Mouse (Mus musculus) stomach, embryonic 14.5 days (tissue): Measurements from ENCODE around the gene Trem3. TPM values are rescaled to one million over a fixed set of nuclear protein-coding genes. Genes with fewer than 3 reads are reported as not detected.

Source experiments
- ATAC-seq: fragments of 200-750 bp; cut with Nextera tagmentation; 2 replicates; pipeline ENCODE4 v1.8.0; 2017; ENCODE audit warnings: low read depth, moderate TSS enrichment; ENCODE audit not compliant: insufficient number of reproducible peaks, insufficient read depth, low FRiP score
- H3K27ac ChIP-seq: fragments of 300-500 bp; sonication (generic); 2 replicates; pipeline ENCODE4 v1.5.1; 2014; ENCODE audit warnings: mild to moderate bottlenecking, low read length, moderate library complexity, mixed read lengths
- H3K27me3 ChIP-seq: fragments of 300-500 bp; sonication (generic); 2 replicates; pipeline ENCODE4 v1.6.1; 2014; ENCODE audit warnings: low read length, control low read depth, mixed read lengths; ENCODE audit not compliant: control insufficient read depth, insufficient read depth
- H3K36me3 ChIP-seq: fragments of 300-500 bp; sonication (generic); 2 replicates; pipeline ENCODE4 v1.6.1; 2014; ENCODE audit warnings: mild to moderate bottlenecking, control low read depth, low read length, moderate library complexity, mixed read lengths; ENCODE audit not compliant: control insufficient read depth, insufficient read depth
- H3K4me1 ChIP-seq: fragments of 300-500 bp; sonication (generic); 2 replicates; pipeline ENCODE4 v1.6.1; 2014; ENCODE audit warnings: low read length, control low read depth, mixed read lengths; ENCODE audit not compliant: control insufficient read depth, insufficient read depth
- H3K4me2 ChIP-seq: fragments of 300-500 bp; sonication (generic); replicated peaks from 2 replicates; pipeline ENCODE4 v1.6.1; 2014; ENCODE audit warnings: low read depth, low read length, control low read depth
- H3K4me3 ChIP-seq: fragments of 300-500 bp; sonication (generic); 2 replicates; pipeline ENCODE4 v1.5.1; 2014; ENCODE audit warnings: low read depth, low read length, control low read depth
- H3K9ac ChIP-seq: fragments of 300-500 bp; sonication (generic); replicated peaks from 2 replicates; pipeline ENCODE4 v1.6.1; 2014; ENCODE audit warnings: low read depth, mild to moderate bottlenecking, control low read depth, low read length, moderate library complexity, mixed read lengths
- H3K9me3 ChIP-seq: fragments of 300-500 bp; sonication (generic); 2 replicates; pipeline ENCODE4 v1.6.1; 2016; ENCODE audit warnings: low read depth, low read length, control low read depth; ENCODE audit not compliant: control insufficient read depth
- WGBS: fragments of 180-500 bp; shearing (Covaris S2); extraction: QIAGEN DNeasy Blood & Tissue Kit; methylation state at CpG from one replicate; pipeline ENCODE4 v1.1.7; 2014; 5-methylcytosine and 5-hydroxymethylcytosine counted together
- polyA plus RNA-seq: library from polyadenylated mRNA; unstranded; fragments of >200 nt; fragmentation: Nextera tagmentation; extraction: Ambion mirVana; gene quantifications from 2 replicates; pipeline ENCODE4 v1.2.1, GENCODE M21; 2014

The Trem3 gene
- polyA plus RNA-seq: not detected in 2 replicates

DNA sequence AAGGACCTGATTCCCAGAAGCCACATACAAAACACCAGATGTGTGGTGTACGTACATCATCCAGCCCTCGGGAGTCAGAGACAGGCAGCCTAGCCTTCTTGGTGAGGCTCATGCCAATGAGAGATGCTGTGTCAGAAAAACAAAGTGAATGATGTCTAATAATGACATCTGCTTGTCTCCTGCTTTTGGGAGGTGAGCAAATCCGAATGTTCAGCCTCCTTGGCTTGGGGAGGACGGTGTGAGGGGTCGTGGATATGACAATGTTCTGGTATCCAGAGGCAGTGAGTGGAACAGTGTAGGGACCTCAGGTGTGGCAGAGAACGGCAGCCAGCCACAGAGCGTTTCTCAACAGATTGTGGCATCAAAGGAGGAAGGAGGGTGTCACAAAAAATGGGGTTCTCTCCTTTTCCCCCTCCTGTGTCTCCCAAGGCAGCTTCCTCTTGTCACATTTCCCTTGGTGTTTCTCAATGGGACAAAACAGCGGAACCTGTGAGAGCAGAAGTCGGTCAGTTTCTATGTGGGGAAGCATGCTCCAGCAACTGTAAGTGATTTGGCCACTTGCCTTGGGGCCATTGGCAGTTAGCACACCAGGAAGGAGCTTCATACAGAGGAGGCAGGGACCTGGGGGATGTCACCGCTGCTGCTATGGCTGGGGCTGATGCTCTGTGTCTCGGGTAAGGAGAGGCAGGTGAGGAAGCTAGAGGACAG is at the start of gene Trem3:
Gene Trem3, plus strand, starts transcription at position 557 of the 708 bp plus-strand sequence.
- Histone ChIP-seq H3K4me2 (no peak within 1 kb of the TSS), H3K9ac (no peak within 1 kb of the TSS), H3K36me3 (no peaks in the 10 kb centered on the region), H3K4me3 (no peak within 1 kb of the TSS), H3K4me1 (no peaks in the 10 kb centered on the region), H3K9me3 (no peaks in the 10 kb centered on the region), H3K27ac (no peak within 1 kb of the TSS), H3K27me3 (no peaks in the 10 kb centered on the region)
- no peak for ATAC-seq
- WGBS: 79% methylated on average over 11 of the region's 11 CpGs

DNA sequence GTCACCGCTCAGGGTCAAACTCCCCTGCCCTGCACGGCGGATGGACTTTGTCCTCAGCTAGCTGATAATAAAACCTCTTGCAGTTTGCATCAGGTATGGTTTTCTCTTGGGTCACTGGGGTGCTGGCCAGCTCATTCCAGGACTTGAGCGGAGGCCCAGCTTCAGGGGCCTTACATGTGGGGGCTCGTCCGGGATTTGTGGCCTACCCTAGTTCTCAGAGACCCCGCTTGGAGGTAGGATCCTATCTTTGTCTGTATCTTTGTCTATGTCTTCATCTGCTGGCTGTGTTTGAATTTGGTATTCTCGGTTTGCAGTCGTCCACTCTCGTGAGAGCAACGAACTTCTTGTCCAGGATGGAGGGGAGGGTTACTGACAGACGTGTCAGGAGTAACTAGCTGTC is 44.5 kb upstream of the Trem3 start:
- H3K4me1 ChIP-seq: no peaks in the 10 kb centered on the region
- H3K36me3 ChIP-seq: no peaks in the 10 kb centered on the region
- no peak overlapping the region for H3K27ac ChIP-seq
- H3K9me3 ChIP-seq: peaks cover 10% of the 10 kb centered on the region; the same call in 1 of the 2 replicates
- no peak overlapping the region for H3K4me3 ChIP-seq
- no peak overlapping the region for H3K4me2 ChIP-seq
- no peak for ATAC-seq
- H3K9ac ChIP-seq: no peak overlapping the region
- 94% methylated on average over 12 of the region's 12 CpGs for WGBS
- H3K27me3 ChIP-seq: no peaks in the 10 kb centered on the region

DNA sequence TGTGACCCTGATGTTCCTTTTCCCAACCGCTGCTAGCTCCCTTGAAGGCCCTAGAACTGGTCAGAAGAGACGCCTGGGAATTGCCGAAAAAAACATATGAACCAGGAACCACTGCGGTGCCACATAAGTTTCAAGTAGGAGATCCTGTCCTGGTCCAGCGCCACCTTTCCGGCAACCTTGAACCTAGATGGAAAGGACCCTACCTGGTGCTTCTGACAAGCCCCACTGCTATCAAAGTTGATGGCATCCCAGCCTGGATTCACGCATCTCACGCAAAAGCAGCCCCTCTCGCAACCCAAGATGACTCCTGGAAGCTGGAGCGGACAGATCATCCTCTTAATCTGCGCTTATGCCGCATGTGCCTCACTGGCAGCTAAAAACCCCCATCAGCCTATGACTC is 35.0 kb upstream of the Trem3 start:
- 97% methylated on average over 12 of the region's 12 CpGs for WGBS
- H3K36me3 ChIP-seq: no peaks in the 10 kb centered on the region

DNA sequence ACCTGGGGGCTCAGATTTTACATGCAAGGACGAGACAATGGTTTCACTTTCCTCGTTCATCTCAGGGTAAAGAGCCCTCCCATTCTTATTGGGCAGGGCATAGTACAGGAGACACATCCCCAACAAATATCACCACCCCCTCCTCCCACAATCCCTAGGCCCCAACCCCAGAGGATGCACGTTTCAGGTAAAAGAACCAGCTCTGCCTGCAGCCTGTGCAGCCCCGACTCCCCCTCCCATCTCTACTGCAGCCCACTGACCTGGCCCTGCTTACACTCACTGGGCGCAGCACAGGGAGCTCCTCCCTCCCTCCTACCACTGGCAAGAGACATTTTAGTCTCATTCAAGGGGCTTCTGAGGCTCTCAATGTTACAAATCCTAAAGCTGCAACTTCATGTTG is 34.1 kb upstream of the Trem3 start:
- no peak overlapping the region for H3K4me3 ChIP-seq
- H3K9ac ChIP-seq: no peak overlapping the region
- 72% methylated on average over 5 of the region's 5 CpGs for WGBS
- H3K27ac ChIP-seq: no peak overlapping the region
- H3K4me1 ChIP-seq: no peaks in the 10 kb centered on the region
- H3K36me3 ChIP-seq: no peaks in the 10 kb centered on the region
- no peak overlapping the region for H3K4me2 ChIP-seq
- ATAC-seq: no peak
- H3K27me3 ChIP-seq: no peaks in the 10 kb centered on the region
- no peaks in the 10 kb centered on the region for H3K9me3 ChIP-seq

More for the DNA sequence above, 35.0 kb upstream of the Trem3 start:
- no peak overlapping the region for H3K4me3 ChIP-seq
- no peaks in the 10 kb centered on the region for H3K9me3 ChIP-seq
- H3K4me1 ChIP-seq: no peaks in the 10 kb centered on the region
- no peak for ATAC-seq
- H3K27ac ChIP-seq: no peak overlapping the region
- H3K4me2 ChIP-seq: no peak overlapping the region
- no peak overlapping the region for H3K9ac ChIP-seq
- H3K27me3 ChIP-seq: no peaks in the 10 kb centered on the region

- Histone ChIP-seq H3K4me3 (no peak overlapping the region), H3K4me1 (no peaks in the 10 kb centered on the region), H3K4me2 (no peak overlapping the region), H3K36me3 (no peaks in the 10 kb centered on the region), H3K27ac (no peak overlapping the region), H3K27me3 (no peaks in the 10 kb centered on the region), H3K9me3 (no peaks in the 10 kb centered on the region), H3K9ac (no peak overlapping the region)
- no peak for ATAC-seq
- 86% methylated on average over 1 of the region's 1 CpGs for WGBS
Observed at GRCm38 (mm10) chr17:48215429-48215828, 32.1 kb upstream of the Trem3 start.

GRCm38 (mm10) chr17:48230680-48231079 is 16.9 kb upstream of the Trem3 start:
- Histone ChIP-seq H3K36me3 (no peaks in the 10 kb centered on the region), H3K9me3 (no peaks in the 10 kb centered on the region), H3K27ac (no peak overlapping the region), H3K9ac (no peak overlapping the region), H3K4me3 (no peak overlapping the region), H3K27me3 (no peaks in the 10 kb centered on the region), H3K4me2 (no peak overlapping the region), H3K4me1 (no peaks in the 10 kb centered on the region)
- no peak for ATAC-seq
- WGBS: 84% methylated on average over 7 of the region's 7 CpGs

DNA sequence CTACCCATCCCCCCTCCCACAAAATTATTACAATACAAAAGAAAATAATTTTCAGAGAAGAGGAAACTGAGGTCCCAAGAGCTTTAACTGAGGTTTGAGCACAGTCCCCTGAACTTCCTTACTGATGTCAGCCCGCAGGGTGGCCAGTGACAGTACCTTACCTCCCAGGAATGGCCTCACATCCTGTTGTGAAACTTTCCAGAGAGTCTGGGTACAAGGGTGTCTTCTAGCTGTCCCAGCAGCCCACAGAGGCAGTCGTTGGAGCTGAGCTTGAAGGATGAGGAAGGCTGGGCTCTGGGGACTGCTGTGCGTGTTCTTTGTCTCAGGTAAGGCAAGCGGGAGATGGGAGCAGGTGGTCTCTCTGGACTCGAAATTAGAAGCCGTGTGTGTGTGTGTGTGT is 15.1 kb upstream of the Trem3 start, which contains the start of gene Trem1:
Gene Trem1, plus strand, starts transcription at position 251 of the 400 bp plus-strand sequence.
- Histone ChIP-seq H3K9me3 (no peaks in the 10 kb centered on the region), H3K4me2 (no peak within 1 kb of the TSS), H3K36me3 (no peaks in the 10 kb centered on the region), H3K27ac (no peak within 1 kb of the TSS), H3K27me3 (no peaks in the 10 kb centered on the region), H3K9ac (no peak within 1 kb of the TSS), H3K4me1 (no peaks in the 10 kb centered on the region), H3K4me3 (no peak within 1 kb of the TSS)
- WGBS: 73% methylated on average over 6 of the region's 6 CpGs
- ATAC-seq: no peak

DNA sequence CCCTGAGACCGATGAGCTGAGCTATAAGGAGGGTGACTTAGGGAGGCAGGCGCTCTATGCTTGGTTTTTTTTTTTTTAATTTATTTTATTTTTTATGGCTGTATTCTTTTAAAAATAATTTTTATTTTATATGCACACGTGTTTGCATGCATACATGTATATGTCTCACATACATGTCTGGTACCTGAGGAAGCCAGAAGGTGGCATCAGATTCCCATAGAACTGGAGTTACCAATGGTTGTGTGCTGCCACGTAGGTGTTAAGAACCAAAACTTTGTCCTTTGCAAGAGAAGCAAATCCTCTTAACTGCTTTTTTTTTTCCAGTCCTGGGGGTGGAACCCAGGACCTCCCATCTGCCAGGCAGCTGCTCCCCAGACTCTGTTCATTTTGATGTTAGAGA is 13.8 kb upstream of the Trem3 start:
- H3K4me2 ChIP-seq: no peak overlapping the region
- WGBS: 96% methylated on average over 4 of the region's 4 CpGs
- H3K4me3 ChIP-seq: no peak overlapping the region
- H3K27ac ChIP-seq: no peak overlapping the region
- no peaks in the 10 kb centered on the region for H3K9me3 ChIP-seq
- no peaks in the 10 kb centered on the region for H3K4me1 ChIP-seq
- no peaks in the 10 kb centered on the region for H3K36me3 ChIP-seq
- ATAC-seq: no peak
- H3K9ac ChIP-seq: no peak overlapping the region
- no peaks in the 10 kb centered on the region for H3K27me3 ChIP-seq

GRCm38 (mm10) chr17:48234550-48234949 is 13.0 kb upstream of the Trem3 start:
- Histone ChIP-seq H3K9ac (no peak overlapping the region), H3K4me3 (no peak overlapping the region), H3K36me3 (no peaks in the 10 kb centered on the region), H3K4me2 (no peak overlapping the region), H3K27me3 (no peaks in the 10 kb centered on the region), H3K27ac (no peak overlapping the region), H3K9me3 (no peaks in the 10 kb centered on the region), H3K4me1 (no peaks in the 10 kb centered on the region)
- 76% methylated on average over 5 of the region's 5 CpGs for WGBS
- no peak for ATAC-seq
